Mouse (Mus musculus): ENCODE data around the gene Olfr930. TPM values are rescaled to one million over a fixed set of nuclear protein-coding genes. Genes with fewer than 3 reads are reported as not detected.

Gene Olfr930
- not detected for total RNA-seq (2021)
- long read RNA-seq, experiment 1 = 0 reads
- long read RNA-seq, experiment 2 = 0 reads

- no peak for DNase-seq (ENCODE audit: low spot score)
Observed at GRCm38 (mm10) chr9:38929509-38929908, at the start of gene Olfr930. TSS of gene Olfr930 (plus strand) at chr9:38929809.

- no peak for DNase-seq (ENCODE audit: low spot score)
Observed at GRCm38 (mm10) chr9:38953401-38954123, 24.0 kb downstream of the Olfr930 start.

GRCm38 (mm10) chr9:38954124-38954416 is 24.5 kb downstream of the Olfr930 start:
- no peak for DNase-seq (ENCODE audit: low spot score)

- DNase-seq (ENCODE audit: low spot score) = no peak
Observed at GRCm38 (mm10) chr9:38972013-38972412, 42.4 kb downstream of the Olfr930 start, which contains the start of gene Olfr933. TSS of gene Olfr933 (plus strand) at chr9:38972313.

Other genes with a start within 250 kb of the Olfr930 start
- not detected for gene Olfr919, start 226.1 kb upstream of the Olfr930 start, total RNA-seq (2021)
- gene Vwa5a, start 211.5 kb upstream of the Olfr930 start, total RNA-seq (2021) = 10 to 100 TPM; 12.9 to 14.9 TPM
- gene Olfr920, start 177.5 kb upstream of the Olfr930 start, total RNA-seq (2021) = under 1 TPM; 0.05 to 0.07 TPM
- not detected for gene Olfr921, start 156.7 kb upstream of the Olfr930 start, total RNA-seq (2021)
- not detected for gene Olfr922, start 115.2 kb upstream of the Olfr930 start, total RNA-seq (2021)
- gene Olfr923, start 103.3 kb upstream of the Olfr930 start, total RNA-seq (2021) = not detected
- not detected for gene Olfr924, start 85.4 kb upstream of the Olfr930 start, total RNA-seq (2021)
- not detected for gene Olfr26, start 74.7 kb upstream of the Olfr930 start, total RNA-seq (2021)
- not detected for gene Olfr926, start 52.7 kb upstream of the Olfr930 start, total RNA-seq (2021)
- not detected for gene Olfr933, start 42.5 kb downstream of the Olfr930 start, total RNA-seq (2021)
- not detected for gene Olfr934, start 58.5 kb downstream of the Olfr930 start, total RNA-seq (2021)
- gene Olfr935, start 69.9 kb downstream of the Olfr930 start, total RNA-seq (2021) = not detected
- not detected for gene Olfr146, start 93.6 kb downstream of the Olfr930 start, total RNA-seq (2021)
- not detected for gene Olfr937, start 135.1 kb downstream of the Olfr930 start, total RNA-seq (2021)
- not detected for gene Olfr938, start 149.1 kb downstream of the Olfr930 start, total RNA-seq (2021)
- gene Olfr27, start 198.3 kb downstream of the Olfr930 start, total RNA-seq (2021) = not detected
- not detected for gene Olfr943, start 236.5 kb downstream of the Olfr930 start, total RNA-seq (2021)